ENCODE assay signal across 8 mouse cellular contexts in genomic region chr5:125066479-125067471, GRCm38 (mm10).
DNase-seq lines count a peak whose midpoint lies in the region; ATAC-seq and TF ChIP-seq lines count a peak whose summit lies in the region.
"Had no signal": no experiment of that assay in that cellular context is flagged by ENCODE, and none has a peak within 500 bp of the region (broad histone marks: within the 10 kb centered on the region; RNA-seq: fewer than 3 reads in every experiment).

No protein-coding gene starts in this region.

- no peak for TF ChIP-seq EP300 in heart, postnatal 0 days (IDR thresholded peaks at IDR 0.05; ENCODE audit: low read depth)

- peaks cover 83% of the 10 kb centered on the region for H3K36me3 ChIP-seq in E14TG2a.4 (ENCODE audit: insufficient read depth, low read length)
- peaks cover 55% of the 10 kb centered on the region for H3K36me3 ChIP-seq in heart, postnatal 0 days (replicated peaks; ENCODE audit: control insufficient read depth, insufficient read depth, low read length)
- peaks cover 26% of the 10 kb centered on the region for H3K36me3 ChIP-seq in spleen, adult 2 months (ENCODE audit: control insufficient read depth, insufficient read depth, low read length)

- H3K9ac ChIP-seq in heart, postnatal 0 days (replicated peaks; ENCODE audit: low read depth, low read length), result no peak overlapping the region
- H3K9ac ChIP-seq: limb, embryonic 12.5 days had no signal

- peak; percentile 55 for ATAC-seq in common myeloid progenitor, adult 5-6 weeks (replicated peaks; ENCODE audit: low read depth, poor library complexity, severe bottlenecking)
- no peak; the same call in 1 of the 2 replicates for ATAC-seq in heart, postnatal 0 days (ENCODE audit: insufficient read depth, low read depth)
- peak; percentile 81 for ATAC-seq in megakaryocyte progenitor cell, adult 5-6 weeks (replicated peaks; ENCODE audit: poor library complexity)

- no peaks in the 10 kb centered on the region for H3K9me3 ChIP-seq in E14TG2a.4 (ENCODE audit: low read length)
- H3K9me3 ChIP-seq in heart, postnatal 0 days (replicated peaks; ENCODE audit: control insufficient read depth, low read length), result no peaks in the 10 kb centered on the region
- H3K9me3 ChIP-seq: limb, embryonic 12.5 days had no signal

- 91% methylated on average over 13 of the region's 13 CpGs for WGBS in heart, postnatal 0 days
- 93% methylated on average over 13 of the region's 13 CpGs for WGBS in spleen, adult 2 months

- TF ChIP-seq POLR2A in spleen, adult 2 months (IDR thresholded peaks at IDR 0.05; ENCODE audit: low read depth, low read length), result no peak

- peak; percentile 99 for TF ChIP-seq CTCF in E14TG2a.4 (conservative IDR thresholded peaks at IDR 0.05; ENCODE audit: low read length)
- TF ChIP-seq CTCF in heart, postnatal 0 days (IDR thresholded peaks at IDR 0.05; ENCODE audit: low read depth), result peak; percentile 87
- TF ChIP-seq CTCF in spleen, adult 2 months (IDR thresholded peaks at IDR 0.05; ENCODE audit: extremely low read depth, insufficient read depth, insufficient read length, insufficient replicate concordance), result peak; percentile 95

- DNase-seq in T-cell, adult 2 months (ENCODE audit: low spot score), result peak; percentile 68
- peak; percentile 50 for DNase-seq in heart, postnatal 0 days (ENCODE audit: low spot score)
- peak; percentile 74 to 82 for DNase-seq in layer of hippocampus, postnatal 36 days
- DNase-seq in spleen, adult 2 months (ENCODE audit: low read depth in 1 of 2, low spot score in 2 of 2), result peak; percentile 36 to 74

- H3K27me3 ChIP-seq in E14TG2a.4 (ENCODE audit: insufficient read depth, low read length), result no peaks in the 10 kb centered on the region
- no peaks in the 10 kb centered on the region for H3K27me3 ChIP-seq in heart, postnatal 0 days (ENCODE audit: control insufficient read depth, insufficient read depth, low read length)
- no peaks in the 10 kb centered on the region for H3K27me3 ChIP-seq in spleen, adult 2 months (ENCODE audit: control insufficient read depth, insufficient read depth, low read length)
- H3K27me3 ChIP-seq: limb, embryonic 12.5 days had no signal

- no peak overlapping the region for H3K4me2 ChIP-seq in heart, postnatal 0 days (ENCODE audit: low read depth, low read length)
- H3K4me2 ChIP-seq: limb, embryonic 12.5 days had no signal

- no peak overlapping the region for H3K27ac ChIP-seq in heart, postnatal 0 days (ENCODE audit: low read depth)
- H3K27ac ChIP-seq in spleen, adult 2 months (ENCODE audit: insufficient read depth, low read length), result no peak overlapping the region

- peaks cover 47% of the 10 kb centered on the region for H3K4me1 ChIP-seq in E14TG2a.4 (replicated peaks; ENCODE audit: low read depth, low read length)
- H3K4me1 ChIP-seq in heart, postnatal 0 days (ENCODE audit: control insufficient read depth, insufficient read depth), result peaks cover 26% of the 10 kb centered on the region
- no peaks in the 10 kb centered on the region for H3K4me1 ChIP-seq in spleen, adult 2 months (ENCODE audit: control insufficient read depth, insufficient read depth, insufficient read length)

- H3K4me3 ChIP-seq in E14TG2a.4 (replicated peaks; ENCODE audit: low read length), result no peak overlapping the region
- no peak overlapping the region for H3K4me3 ChIP-seq in heart, postnatal 0 days (ENCODE audit: low read depth, low read length)
- H3K4me3 ChIP-seq in spleen, adult 2 months (ENCODE audit: extremely low read depth, insufficient read depth, insufficient read length), result no peak overlapping the region
- H3K4me3 ChIP-seq: limb, embryonic 12.5 days had no signal
